Mouse (Mus musculus) erythroblast, embryonic 14.5 days (primary cell): ENCODE results near the gene Psma7.

Experiments
- GATA1 ChIP-seq: IDR thresholded peaks from 2 replicates; pipeline ENCODE4 v1.6.1; 2012; ENCODE audit warnings: low read length, inconsistent platforms, mixed read lengths
- TAL1 ChIP-seq: IDR thresholded peaks from 3 replicates; pipeline ENCODE4 v1.6.1; 2012; ENCODE audit warnings: low read length, inconsistent platforms, mixed read lengths

GRCm38 (mm10) chr2:180041577-180042255, 517 bp downstream of the Psma7 start:
- no peak for TF ChIP-seq TAL1
- TF ChIP-seq GATA1: no peak
